Mouse (Mus musculus): ENCODE data around the gene Morn1.

Gene Morn1

DNA sequence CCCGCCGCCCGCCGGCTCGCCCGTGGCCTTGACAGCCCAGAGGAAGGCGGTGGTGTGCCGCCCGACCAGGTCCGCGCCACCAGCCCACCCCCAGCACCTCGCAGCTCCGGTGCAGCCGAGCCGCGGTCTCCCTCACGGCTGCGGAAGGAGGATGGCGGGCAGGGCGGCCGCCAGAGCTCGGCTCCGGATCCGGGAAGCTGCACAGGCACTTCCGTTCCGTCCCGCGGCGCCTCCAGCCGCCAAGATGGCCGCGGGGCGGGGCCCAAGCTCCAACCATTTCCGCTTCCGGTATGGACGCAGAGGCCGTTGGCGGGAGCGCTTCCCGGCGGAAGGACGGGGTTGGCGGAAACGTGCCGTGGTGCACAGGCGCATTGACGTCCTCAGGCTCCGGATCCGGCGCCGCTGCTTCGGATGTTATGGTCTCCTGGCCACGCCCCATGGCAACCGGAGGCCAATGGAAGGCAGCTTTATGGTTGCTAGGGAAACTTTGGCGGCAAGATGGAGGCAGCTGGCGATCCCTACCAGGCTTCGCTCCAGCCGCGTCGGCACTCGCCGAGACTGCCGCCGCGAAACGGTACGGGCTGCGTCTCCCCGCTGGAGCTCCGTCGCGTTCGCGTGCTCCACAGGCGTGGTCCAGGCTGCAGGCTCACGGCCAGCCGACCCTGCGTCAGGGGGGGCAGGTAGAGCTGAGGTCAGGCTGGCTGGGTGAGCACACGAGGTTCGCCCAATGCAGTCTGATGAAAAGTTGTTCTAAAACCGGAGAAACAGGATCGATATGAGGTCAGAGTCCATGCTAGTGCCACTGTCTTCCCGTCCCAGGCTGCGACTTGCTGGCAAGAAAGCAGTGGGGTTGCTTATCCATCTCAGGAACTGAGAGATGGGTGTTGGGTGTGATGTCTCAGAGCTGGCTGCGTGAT, at the start of gene Morn1, which contains the start of gene Rer1:
Gene Morn1 (plus strand): TSS at position 470 of the 917 bp plus-strand sequence.
Gene Rer1 (minus strand): TSS at position 275 of the 917 bp plus-strand sequence.
- peak; percentile 99 to 100 for DNase-seq

DNA sequence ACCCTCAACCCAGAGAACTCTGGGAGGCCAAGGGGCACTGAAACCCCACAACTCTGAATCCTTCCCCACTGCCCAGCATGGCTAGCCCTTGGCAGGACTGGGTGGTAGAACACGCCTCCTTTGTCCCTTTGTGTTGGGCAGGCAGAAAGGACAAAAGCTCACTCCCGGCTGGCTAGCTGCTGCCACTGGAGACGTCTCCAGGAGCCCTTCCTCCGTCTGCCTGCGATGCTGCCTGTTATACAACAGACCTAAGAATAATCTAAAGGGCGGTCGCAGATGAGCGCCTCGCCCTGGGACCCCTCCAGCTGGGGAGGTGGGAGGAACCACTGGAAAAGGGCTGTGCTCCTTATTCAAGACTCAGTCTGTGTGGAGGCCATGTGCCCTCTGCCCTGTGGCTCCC, 46.2 kb upstream of the Morn1 start:
- DNase-seq, result no peak

DNA sequence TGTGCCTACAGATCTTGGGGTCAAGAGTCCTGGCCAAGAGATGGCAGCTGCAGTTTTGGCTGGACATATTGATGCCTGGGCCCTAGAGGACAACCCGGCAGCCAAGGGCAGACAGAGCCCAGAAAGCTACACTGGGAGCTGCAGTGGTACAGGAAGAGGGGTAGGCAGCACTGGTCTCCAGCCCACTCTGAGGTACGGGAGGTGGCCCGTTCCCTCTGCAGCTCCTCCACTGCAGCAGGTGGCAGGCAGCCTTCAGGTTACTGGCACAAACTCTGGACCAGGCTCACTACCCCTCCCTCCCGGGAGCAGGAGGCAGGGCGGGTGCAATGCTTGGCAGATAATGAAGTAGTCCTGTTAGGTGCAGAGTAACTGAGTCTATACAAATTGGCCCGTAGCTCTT, 45.7 kb upstream of the Morn1 start:
- peak; percentile 59 to 77 for DNase-seq

DNA sequence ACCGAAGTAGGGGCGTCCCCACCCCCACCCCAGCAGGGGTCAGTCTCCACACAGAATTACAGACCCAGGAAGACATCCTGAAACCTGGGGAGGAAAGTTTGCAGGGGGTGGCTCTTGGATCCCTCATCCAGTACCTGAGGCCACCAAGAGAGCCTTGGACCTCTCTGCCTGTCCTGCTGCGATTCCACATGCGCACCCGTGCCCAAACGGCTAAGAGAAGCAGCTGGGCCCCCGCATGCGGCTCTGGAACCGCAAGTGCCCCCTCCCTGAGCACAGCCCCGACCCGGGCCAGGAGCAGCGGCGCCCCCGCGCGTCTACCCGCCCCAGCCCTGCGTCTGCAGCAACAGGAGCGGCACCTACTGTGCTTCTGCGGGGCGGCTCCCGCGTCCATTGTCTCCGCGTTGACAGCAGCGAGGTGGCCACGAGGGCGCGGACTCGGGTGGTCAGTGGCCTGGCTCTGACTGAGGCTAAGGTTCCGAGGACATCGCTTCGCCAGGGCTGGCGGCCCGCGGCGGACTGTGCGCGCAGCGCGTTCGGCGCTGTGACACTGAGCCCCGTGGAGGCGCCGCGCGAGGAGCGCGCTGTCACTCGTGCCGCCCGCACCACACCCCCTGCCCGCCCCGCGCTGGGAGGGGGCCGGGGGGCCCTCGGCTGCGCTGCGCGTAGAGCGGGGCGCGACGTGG, 43.6 kb upstream of the Morn1 start:
- DNase-seq, result peak; percentile 66 to 73

DNA sequence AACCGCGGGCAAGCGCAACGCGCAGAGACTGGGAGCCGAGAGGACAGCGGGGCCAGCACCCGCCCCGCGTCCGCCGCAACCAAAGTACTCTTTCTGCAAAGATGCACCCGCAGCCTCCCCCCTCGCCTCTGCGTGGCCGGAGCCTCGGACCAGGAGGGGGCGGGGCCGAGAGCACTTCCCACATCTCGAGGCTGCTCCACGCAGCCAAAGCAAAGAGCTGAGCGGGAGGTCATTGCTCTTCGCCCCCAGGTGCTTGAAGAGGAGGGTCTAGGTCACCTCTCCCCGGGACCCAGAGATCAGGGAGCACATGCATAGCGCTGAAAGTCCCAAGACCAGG, 43.1 kb upstream of the Morn1 start:
- DNase-seq, result peak; percentile 66 to 69

DNA sequence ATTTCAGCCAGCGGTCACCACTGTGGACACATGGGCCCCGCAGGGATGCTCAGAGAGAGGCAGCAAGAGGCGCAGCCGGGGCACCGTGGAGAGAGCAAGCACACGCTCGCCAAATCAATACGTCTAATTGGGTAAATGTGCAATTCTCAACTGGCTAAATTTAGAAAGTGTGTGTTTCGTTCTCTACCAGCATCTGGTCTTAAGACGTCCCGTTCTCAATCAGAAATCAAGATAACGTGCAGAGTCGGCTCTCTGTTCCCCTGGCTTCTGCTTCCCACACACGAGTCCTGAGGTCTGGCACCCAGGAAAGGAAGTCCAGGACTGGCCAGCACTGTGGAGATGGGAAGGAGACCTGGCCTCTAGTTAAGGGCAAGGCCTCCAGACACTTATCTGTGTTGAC, 39.7 kb upstream of the Morn1 start:
- no peak for DNase-seq

DNA sequence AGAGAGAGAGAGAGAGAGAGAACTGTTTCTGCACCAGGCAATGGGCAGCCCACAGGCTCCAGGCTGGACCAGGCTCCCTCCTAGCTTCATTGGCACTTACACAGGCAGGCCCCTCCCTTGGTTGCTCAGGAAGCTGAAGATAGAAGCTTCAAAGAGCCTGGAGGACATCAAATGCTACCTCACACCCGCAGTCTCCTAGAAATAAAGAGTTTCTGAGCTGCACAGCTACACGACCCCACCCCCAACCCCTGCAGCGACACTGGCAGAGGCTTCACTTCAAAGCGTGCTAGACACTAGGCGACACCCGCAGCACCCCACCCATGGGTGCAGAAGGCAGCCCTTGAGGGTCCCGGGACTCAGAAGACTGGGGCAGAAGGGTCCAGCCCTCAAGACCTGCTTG, 36.3 kb upstream of the Morn1 start:
- DNase-seq, result no peak

DNA sequence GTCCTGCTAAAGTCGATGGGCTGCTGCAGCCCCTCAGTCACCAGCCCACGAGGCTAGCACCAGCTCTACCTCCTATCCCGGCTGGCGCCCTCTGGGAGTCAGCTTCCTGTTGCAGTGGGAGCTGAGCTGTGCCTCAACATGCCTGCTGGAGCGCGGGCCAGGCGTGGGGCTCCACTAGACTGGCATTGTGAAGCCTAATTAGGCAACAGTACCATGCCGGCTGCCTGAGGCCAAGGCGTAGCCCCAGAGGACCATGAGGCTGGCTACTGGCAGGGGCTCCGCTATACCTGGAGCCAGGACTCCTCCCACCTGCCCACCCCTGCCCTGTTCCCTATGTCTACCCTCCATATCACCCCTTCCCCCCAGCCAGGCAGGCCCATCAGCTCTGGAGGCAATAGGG, 29.7 kb upstream of the Morn1 start, which contains the start of gene Plch2:
Gene Plch2 (minus strand): TSS at position 61 of the 400 bp plus-strand sequence.
- DNase-seq, result no peak

DNA sequence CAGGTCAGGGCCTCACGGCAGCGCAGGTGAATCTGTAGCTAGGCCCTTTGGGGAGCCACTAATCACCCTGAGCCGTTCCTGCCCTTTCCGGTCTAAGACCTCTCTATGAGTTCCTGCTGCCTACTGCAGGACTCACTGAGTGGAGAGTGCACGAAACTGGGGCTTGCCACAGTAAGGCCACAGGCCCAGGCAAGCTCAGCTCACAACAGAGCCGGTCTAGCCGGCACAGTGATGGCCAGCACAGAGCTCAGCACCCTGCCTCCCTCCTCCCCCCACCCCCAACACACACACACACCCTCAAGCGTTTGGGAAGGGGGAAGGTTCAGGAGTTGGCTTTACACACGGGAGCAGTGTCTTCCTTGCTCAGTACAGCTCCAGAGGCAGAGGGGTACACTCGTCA, 28.1 kb upstream of the Morn1 start:
- no peak for DNase-seq

DNA sequence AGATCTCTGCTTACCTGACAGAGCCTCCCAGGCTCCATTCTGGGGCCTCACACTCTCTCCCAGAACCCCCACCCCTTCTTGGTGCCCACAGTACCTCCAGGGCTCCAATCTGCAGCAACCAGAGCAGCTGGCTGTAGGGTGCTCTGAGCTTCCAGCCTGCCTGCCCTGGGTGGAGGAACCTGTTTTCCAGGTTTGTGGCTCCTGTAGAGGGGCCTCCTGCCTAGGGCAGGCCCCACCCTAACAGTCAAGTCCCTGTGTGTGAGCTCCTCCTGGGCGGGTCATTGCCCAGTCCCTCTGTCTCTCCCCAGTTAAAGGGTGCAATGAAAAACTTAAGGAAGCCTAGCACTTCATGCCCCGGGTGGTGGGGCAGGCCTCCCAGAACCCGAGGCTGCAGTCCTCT, 22.5 kb upstream of the Morn1 start:
- DNase-seq, result no peak

DNA sequence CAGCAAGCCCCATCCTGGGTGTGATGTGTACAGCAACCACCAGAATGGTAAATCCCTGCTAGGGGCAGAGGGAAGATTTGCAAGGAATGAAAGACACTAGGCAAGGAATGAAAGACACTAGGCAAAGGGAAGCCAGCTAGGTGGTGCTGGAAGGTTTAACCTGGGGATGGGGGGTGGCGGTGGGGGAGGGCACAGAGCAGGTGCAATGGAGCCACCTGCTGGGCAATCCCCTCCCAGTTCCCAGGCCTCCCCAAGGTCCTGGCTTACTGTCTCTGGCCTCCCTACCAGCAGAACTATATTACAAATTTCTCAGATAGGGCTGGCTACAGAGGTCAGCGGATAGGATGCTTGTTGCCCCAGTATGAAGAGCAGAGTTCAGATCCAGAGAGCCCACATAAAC, 21.9 kb upstream of the Morn1 start:
- DNase-seq, result no peak

DNA sequence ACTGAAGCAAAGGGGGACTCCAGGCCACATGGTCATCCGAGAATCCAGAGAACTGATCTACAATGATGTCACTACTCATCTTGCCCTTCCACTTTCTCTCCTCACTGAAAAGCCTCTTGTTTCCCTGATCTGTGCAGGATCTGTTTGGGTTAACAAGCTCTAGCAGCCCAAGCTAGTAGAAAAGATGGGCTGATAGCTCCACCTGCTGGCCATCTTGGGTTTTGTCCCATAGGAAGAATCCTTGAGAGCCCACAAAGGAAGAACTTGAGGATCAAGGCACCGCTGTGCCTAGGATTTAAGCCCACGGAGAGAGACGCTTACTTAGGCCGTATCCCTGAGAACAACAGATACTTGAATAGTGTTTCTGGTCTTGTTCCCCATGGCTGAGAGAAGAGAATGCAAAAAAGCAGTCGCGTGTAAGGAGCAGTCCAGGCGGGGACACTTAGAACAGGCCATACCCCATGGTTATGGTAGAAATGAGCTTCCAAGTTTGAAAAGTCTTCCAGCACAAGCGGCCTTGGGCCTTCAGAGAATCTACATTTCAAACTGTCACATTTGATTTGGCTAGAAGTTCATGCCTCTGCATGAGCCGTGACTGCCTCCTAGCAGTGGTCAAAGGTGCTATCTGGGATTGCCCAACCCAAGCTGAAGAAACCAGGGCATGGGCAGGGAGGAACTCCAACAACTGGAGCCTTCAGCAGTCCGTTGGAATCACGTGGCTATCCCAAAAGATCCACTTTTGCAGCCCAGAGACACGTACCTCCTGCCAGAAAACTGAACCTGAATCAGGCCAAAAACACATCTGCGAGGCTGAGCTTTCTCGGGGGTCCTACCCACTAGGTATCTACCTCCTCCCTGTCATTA, 20.2 kb upstream of the Morn1 start:
- DNase-seq, result peak; percentile 92

DNA sequence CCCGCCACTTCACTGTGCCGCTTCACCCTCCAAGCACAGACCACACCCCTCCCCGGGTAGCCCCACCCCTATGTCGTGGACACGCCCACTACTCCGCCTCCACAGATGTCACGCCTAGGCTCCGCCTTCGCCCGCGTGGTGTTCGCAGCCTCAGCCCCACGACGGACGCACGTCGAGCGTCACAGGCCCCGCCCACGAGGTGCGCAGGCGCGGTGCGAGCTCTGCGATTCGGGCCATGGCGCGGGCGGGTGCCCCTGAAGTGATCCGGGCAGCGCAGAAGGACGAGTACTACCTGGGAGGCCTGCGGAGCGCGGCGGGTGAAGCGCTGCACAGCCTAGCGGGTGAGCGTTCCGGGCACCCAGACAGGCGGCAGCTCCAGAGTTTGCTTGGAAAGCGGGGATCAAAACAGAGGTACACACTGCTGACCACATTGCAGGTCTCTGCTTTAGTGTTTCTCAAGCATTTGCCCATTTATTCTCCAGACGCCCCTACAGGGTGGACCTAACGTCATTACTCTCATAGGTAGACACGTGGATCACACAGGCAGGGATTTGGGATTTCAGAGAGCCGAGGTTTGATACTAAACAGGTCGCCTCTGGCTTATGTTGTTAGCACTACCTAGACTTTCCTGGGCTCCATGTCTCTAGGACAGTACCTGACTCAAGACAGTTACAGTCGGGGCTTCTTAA, 19.4 kb upstream of the Morn1 start, which contains the start of gene Pex10:
Gene Pex10 (plus strand): TSS at position 183 of the 689 bp plus-strand sequence.
- DNase-seq, result peak; percentile 97 to 99

DNA sequence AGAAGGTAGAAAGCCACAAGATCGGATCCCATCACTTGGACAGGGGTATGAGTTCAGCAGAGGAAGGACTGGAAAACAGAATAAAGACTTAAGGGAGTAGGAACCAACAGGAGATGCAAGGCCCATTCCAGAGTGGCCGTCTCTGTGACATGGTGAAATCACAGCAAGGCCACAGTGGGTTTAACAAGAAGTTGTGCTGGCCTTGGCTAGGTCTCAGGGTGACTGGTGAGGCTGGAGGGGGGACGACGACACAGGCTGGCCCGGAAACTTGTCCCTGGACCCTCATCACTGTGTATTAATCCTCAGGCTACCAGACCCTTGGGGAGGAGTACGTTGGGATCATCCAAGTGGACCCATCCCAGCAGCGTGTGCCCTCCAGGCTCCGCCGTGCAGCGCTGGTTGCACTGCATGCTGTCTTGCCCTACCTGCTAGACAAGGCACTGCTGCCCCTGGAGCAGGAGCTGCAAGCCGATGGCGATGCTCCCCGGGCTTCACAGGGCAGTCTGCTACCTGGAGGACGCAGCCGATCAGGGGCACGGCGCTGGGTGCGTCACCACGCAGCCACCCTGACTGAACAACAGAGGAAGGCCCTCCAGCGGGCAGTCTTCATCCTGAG, 17.9 kb upstream of the Morn1 start:
- DNase-seq, result peak in 1 of 2 experiments; percentile 47

DNA sequence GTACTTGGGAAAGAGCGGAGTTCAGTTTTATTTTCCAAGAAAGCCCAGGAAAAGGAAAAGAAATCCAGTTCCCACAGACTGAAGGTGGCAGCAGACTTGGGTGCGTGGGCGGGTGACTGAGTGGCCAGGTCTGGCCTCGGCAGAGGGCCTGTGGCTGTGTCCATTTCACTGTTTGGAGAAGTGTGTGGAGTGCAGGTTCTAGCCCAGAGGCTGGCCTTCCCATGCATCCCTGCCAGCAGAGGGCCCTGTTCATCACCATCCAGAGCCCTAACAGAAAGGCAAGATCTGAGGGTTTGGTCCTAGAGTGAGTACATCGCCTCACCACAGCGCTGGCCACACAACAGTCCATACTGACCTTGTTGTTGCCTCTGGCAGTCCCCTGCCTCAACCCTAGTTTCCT, 17.2 kb upstream of the Morn1 start:
- peak; percentile 79 for DNase-seq

DNA sequence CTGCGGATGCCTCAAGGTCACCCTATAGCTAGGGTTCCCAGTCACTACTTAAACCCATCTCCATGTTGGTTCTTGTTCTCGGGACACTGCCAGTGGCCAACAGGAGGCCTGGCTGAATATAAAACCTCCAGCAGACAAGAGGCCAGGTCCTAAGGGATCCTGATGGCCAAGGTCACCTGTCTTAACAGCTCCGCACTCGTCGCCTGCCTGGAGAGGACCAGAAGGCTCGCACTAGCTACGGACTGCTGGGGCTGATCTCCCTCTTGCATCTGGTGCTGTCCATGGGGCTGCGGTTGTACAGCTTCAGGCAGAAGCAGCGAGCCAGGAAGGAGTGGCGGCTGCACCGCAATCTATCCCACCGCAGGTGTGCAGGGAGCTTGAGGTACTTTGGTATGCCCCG, 16.2 kb upstream of the Morn1 start:
- no peak for DNase-seq

DNA sequence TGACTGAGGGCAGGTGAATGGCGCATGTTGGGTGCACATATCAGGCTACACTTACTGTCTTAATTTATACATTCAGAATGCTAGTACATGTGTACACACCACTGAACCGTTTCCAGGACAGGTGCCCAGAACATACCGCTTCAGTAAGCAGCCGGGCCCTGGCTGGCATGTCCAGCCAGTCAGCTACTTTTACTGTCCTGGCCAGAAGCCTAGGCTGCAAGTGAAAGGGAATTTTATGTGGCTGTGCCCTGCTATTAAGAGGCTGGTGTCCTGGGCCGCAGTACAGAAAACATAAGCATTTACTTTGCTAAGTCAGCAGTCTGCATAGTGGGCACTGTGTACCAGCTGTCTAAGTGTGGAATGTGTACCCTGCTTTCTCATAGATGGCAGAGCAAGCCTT, 15.5 kb upstream of the Morn1 start:
- DNase-seq, result peak in 1 of 2 experiments; percentile 42

DNA sequence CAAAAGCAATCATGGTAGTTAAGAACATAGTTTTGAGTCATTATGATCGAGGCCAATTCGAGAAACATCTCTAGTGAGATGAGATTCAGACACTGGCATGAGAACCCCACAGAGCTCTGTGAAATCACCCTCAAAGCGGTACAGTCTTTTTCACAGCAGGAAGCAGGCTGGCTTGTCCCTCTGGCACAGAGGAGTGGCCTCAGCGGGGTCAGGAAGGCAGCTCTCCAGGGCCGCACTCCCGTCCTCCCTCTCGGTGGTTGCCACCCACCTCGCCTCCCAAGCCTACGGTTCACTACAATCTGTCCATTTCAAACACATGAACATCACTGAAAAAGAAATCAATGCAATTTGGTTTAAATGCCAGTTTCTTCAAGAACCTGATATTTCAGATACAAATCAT, 12.0 kb upstream of the Morn1 start:
- DNase-seq, result peak in 1 of 2 experiments; percentile 49

DNA sequence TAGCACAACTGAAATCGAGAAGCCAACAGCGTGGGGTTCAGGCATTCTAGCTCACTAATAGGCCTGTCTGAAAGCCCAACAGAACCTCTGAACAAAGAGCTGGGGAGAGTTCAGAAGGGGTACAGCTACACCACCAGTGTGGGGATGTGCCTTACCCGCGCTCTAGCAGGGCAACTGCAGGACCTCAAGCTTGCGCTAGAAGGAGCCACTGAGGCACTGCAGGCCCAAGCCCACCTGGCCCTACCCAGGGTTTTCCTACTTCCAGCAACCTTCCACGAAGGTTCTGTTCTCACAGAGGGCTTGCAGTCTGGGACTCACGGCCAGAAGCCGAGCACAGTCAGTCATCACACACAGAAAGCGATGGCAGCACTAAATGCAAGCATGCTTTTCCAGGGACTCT, 11.2 kb upstream of the Morn1 start:
- DNase-seq, result no peak

DNA sequence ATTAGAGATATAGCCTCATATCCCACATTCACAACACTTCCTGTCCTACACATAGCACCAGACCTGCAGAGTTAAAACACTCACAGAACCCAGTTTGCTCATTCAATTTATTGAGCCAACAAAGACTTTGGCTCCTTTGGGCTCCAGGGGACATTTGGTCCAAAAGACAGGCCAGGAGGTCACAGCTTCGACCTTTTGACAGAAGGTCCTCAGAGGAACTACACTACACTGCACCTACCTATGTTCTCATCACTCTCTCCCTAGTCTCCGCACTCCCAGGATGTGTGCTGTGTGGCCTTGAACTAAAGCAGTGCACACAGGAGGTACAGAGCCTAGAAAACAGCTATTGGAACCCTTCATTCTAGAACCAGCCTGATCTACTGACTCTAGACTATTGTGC, 10.6 kb upstream of the Morn1 start:
- DNase-seq, result no peak

DNA sequence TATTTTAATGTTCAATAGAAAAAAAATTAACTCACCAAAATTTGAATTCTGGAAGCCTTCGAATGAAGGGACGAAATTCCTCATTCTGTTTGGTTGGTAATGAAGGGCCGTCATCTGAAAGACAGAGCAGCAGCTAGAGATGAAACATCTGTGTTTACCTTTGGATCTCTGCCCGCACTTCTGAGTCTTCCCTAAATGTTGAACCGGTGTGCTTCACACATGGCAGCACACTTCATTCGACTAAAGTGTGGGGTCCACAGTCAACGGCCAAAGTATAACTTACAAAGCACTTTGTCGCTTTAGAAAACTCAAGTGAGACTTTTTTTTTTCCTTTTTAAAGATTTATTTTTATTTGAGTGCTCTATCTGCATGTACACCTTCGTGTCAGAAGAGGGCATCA, 9.7 kb upstream of the Morn1 start:
- DNase-seq, result no peak

DNA sequence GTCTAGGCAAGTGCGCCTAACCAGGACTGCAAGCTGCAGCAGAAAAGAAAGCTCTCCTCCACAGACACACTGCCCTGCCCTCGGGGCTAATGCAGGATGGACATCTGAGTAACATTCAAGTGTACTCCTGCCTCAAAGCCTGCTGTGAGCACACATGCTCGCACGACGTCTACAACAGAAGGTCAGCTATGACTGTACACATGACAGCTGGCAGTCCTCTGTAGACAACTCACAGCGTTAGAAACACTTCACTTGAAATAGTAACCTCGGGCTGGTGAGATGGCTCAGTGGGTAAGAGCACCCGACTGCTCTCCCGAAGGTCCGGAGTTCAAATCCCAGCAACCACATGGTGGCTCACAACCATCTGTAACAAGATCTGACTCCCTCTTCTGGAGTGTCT, 7.6 kb upstream of the Morn1 start:
- peak in 1 of 2 experiments; percentile 45 for DNase-seq

Measured in cerebellum, adult 18-20 months (tissue).